Mouse (Mus musculus) neural tube, embryonic 14.5 days (tissue): ENCODE results near the gene Atp4a. TPM values are rescaled to one million over a fixed set of nuclear protein-coding genes. Genes with fewer than 3 reads are reported as not detected.

ENCODE experiments used
- ATAC-seq: fragments of 200-750 bp; cut with Nextera tagmentation; 2 replicates; pipeline ENCODE4 v1.8.0; 2017; ENCODE audit warnings: low read depth, mild to moderate bottlenecking, moderate TSS enrichment, moderate library complexity
- H3K27ac ChIP-seq: fragments of 300-500 bp; sonication (generic); 2 replicates; pipeline ENCODE4 v1.5.1; 2014; ENCODE audit warnings: low read depth, mild to moderate bottlenecking, control low read depth, low read length, moderate library complexity, mixed read lengths
- H3K27me3 ChIP-seq: fragments of 300-500 bp; sonication (generic); 2 replicates; pipeline ENCODE4 v1.6.1; 2014; ENCODE audit warnings: low read length; ENCODE audit not compliant: control insufficient read depth, insufficient read depth
- H3K36me3 ChIP-seq: fragments of 300-500 bp; sonication (generic); 2 replicates; pipeline ENCODE4 v1.6.1; 2014; ENCODE audit warnings: low read length, mixed read lengths; ENCODE audit not compliant: control insufficient read depth, insufficient read depth
- H3K4me1 ChIP-seq: fragments of 300-500 bp; sonication (generic); 2 replicates; pipeline ENCODE4 v1.6.1; 2014; ENCODE audit warnings: low read length; ENCODE audit not compliant: control insufficient read depth, insufficient read depth
- H3K4me2 ChIP-seq: fragments of 300-500 bp; sonication (generic); 2 replicates; pipeline ENCODE4 v1.6.1; 2014; ENCODE audit warnings: mild to moderate bottlenecking, low read depth, low read length, control low read depth
- H3K4me3 ChIP-seq: fragments of 300-500 bp; sonication (generic); 2 replicates; pipeline ENCODE4 v1.5.1; 2014; ENCODE audit warnings: low read depth, low read length, control low read depth, mixed read lengths
- H3K9ac ChIP-seq: fragments of 300-500 bp; sonication (generic); replicated peaks from 2 replicates; pipeline ENCODE4 v1.6.1; 2014; ENCODE audit warnings: low read depth, mild to moderate bottlenecking, control low read depth, low read length, mixed read lengths
- H3K9me3 ChIP-seq: fragments of 300-500 bp; sonication (generic); 2 replicates; pipeline ENCODE4 v1.6.1; 2016; ENCODE audit warnings: low read length; ENCODE audit not compliant: control insufficient read depth
- WGBS: fragments of 180-500 bp; shearing (Covaris S2); extraction: QIAGEN DNeasy Blood & Tissue Kit; methylation state at CpG from one replicate; pipeline ENCODE4 v1.1.7; 2014; 5-methylcytosine and 5-hydroxymethylcytosine counted together
- polyA plus RNA-seq: library from polyadenylated mRNA; unstranded; fragments of >200 nt; fragmentation: Nextera tagmentation; extraction: Ambion mirVana; gene quantifications from 2 replicates; pipeline ENCODE4 v1.2.1, GENCODE M21; 2014

Gene Atp4a
- polyA plus RNA-seq, 1 experiment from 2014 or later: 2.9 TPM

DNA sequence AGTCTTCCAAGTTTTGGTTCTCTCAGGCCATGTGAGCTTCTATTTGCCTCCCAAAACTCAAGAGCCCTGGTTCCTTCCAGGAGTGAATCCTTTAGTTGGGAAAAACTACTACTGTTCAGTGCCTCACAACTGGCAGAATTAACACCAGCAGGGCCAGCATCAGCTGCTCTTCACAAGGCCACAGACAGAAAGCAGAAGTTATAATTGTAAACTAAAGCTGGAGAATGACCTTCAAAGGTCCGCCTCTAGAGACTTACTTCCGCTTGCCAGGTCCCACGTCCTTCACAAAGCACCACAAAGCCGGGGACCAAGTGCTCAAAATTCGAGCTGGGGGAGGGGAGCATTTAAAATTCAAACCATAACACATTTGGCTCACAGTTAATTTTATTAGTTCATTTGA is 13.9 kb upstream of the Atp4a start:
- no peaks in the 10 kb centered on the region for H3K27me3 ChIP-seq
- ATAC-seq: no peak
- WGBS: 63% methylated on average over 5 of the region's 5 CpGs

DNA sequence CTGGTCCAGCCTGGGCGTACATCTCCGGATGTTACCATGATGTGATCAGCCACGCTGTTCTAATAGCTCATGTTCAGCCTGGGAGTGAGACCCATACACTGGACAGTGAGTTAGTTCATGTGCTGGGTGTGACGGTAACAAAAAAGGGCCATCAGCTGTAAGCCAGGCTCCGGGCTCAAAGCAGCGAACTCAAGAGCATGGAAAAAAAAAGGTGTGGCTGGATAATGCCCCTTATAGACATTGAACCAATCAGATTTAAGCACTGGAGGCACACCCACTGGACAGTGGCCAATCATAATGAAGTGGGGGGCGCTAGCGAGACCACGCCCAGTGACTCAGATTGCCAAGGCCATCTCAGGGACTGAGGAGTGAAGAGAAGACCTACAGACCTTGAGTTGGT is 13.4 kb upstream of the Atp4a start, which contains the start of gene 2200002J24Rik:
Gene 2200002J24Rik (plus strand): TSS at position 338 of the 400 bp plus-strand sequence.
- Histone ChIP-seq H3K4me3 (no peak within 1 kb of the TSS), H3K27ac (no peak within 1 kb of the TSS), H3K9ac (no peak within 1 kb of the TSS), H3K9me3 (no peaks in the 10 kb centered on the region), H3K27me3 (no peaks in the 10 kb centered on the region), H3K4me2 (no peak within 1 kb of the TSS), H3K36me3 (no peaks in the 10 kb centered on the region), H3K4me1 (no peaks in the 10 kb centered on the region)
- 34% methylated on average over 9 of the region's 9 CpGs for WGBS
- no peak for ATAC-seq

More for the DNA sequence above, 13.9 kb upstream of the Atp4a start:
- H3K36me3 ChIP-seq: no peaks in the 10 kb centered on the region
- no peak overlapping the region for H3K4me2 ChIP-seq
- no peak overlapping the region for H3K4me3 ChIP-seq
- H3K27ac ChIP-seq: no peak overlapping the region
- H3K9ac ChIP-seq: no peak overlapping the region
- no peaks in the 10 kb centered on the region for H3K4me1 ChIP-seq
- no peaks in the 10 kb centered on the region for H3K9me3 ChIP-seq

DNA sequence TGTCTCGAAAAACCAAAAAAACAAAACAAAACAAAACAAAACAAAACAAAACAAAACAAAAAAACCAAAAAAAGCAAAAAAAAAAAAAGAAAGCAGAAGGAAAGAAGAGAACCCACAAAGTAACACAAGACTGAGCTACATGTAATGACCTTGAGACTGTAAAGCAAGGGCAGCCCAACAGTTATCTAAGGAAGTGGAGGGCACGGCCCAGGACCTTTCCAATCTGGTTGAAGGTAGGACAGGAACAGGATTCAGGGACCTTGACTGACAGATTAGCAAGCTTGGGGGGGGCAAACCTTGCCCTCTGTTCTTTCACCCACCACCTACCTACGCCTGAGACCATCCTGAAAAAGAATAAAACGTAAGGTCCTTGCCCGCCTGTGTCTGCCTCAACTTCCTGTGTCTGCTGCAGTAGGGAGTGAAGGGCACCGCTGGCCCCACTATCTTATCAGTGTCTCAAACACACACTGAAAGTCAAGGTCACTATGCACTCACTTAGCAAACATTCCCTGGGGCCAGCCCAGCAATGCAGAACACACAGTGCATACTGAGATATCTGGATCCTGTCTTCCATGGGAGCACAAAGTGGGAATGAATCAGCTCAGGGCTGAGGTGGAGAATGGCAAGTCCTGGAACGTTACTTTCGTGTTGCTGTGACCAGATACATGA is 5.7 kb upstream of the Atp4a start:
- H3K4me3 ChIP-seq: no peak overlapping the region
- no peak for ATAC-seq
- H3K36me3 ChIP-seq: no peaks in the 10 kb centered on the region
- H3K4me1 ChIP-seq: no peaks in the 10 kb centered on the region
- no peak overlapping the region for H3K27ac ChIP-seq
- H3K9ac ChIP-seq: no peak overlapping the region
- WGBS: 85% methylated on average over 8 of the region's 8 CpGs
- no peak overlapping the region for H3K4me2 ChIP-seq
- H3K27me3 ChIP-seq: no peaks in the 10 kb centered on the region
- no peaks in the 10 kb centered on the region for H3K9me3 ChIP-seq

DNA sequence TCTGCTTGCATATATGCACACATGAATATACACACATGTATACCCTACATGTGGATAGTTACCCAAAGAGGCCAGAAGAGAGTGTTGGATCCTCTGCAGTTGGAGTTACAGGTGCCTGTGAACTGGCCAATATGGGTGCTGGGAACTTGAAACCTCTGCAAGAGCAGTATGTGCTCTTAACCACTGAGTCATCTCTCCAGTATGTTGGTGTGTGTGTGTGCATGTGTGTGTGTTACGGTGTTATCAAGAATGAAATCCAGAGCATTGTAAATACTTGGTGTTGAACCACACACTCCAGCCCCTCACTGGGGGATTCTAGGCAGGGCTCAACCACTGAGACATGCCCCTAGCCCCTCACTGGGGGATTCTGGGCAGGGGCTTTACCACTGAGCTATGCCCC is 4.6 kb upstream of the Atp4a start:
- Histone ChIP-seq H3K36me3 (no peaks in the 10 kb centered on the region), H3K9ac (no peak overlapping the region), H3K27me3 (no peaks in the 10 kb centered on the region), H3K4me2 (no peak overlapping the region), H3K9me3 (no peaks in the 10 kb centered on the region), H3K4me1 (no peaks in the 10 kb centered on the region), H3K4me3 (no peak overlapping the region), H3K27ac (no peak overlapping the region)
- 89% methylated on average over 1 of the region's 1 CpGs for WGBS
- no peak for ATAC-seq

DNA sequence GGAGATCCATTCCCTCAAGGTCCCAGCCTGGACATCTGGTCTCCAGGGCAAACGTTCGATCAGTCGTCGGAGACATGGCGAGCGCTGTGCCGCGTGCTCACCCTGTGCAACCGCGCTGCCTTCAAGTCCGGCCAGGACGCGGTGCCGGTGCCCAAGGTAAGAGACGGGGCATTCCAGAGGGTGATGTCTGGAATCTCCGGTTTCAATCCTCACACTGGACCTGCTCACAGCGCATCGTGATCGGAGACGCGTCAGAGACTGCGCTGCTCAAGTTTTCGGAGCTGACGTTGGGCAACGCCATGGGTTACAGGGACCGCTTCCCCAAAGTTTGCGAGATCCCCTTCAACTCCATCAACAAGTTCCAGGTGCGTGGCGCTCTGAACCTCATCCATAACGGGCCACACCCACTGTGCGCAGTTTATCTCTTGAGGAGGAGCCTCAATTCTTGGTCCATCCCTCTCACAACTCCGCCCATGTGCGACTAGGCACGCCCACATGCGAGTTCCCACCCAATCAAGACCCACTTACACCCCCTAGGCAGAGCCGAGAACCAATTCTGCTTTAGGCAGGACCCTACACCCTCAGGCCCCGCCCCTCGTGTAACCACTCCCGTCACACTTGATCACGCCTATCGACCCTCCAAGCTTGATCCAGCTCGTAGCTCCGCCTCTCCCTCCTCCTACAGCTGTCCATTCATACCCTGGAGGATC is 5.2 kb downstream of the Atp4a start:
- WGBS: 1% methylated on average over 43 of the region's 43 CpGs

DNA sequence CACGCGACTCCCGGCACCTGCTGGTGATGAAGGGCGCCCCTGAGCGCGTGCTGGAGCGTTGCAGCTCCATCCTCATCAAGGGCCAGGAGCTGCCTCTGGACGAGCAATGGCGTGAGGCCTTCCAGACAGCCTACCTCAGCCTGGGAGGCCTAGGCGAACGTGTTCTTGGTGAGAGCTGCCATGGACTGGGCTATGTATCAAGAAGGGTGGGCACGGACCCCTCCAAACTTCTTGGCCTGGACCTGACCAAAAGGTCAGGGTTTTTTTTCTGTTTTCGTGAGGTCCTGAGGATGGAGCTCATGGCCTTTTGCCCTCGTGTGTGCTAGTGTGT is 5.7 kb downstream of the Atp4a start:
- Histone ChIP-seq H3K4me1 (0 out of 2 replicates have a peak, but pooled peaks cover 4% of the 10 kb centered on the region), H3K9me3 (no peaks in the 10 kb centered on the region), H3K9ac (no peak overlapping the region), H3K4me2 (peak overlapping the region; percentile 46), H3K27me3 (peaks cover 5% of the 10 kb centered on the region; the same call in 1 of the 2 replicates), H3K4me3 (peak overlapping the region; percentile 25), H3K27ac (no peak overlapping the region), H3K36me3 (no peaks in the 10 kb centered on the region)
- WGBS: 10% methylated on average over 14 of the region's 14 CpGs
- peak; percentile 47 for ATAC-seq

More for the DNA sequence above, 5.2 kb downstream of the Atp4a start:
- H3K4me3 ChIP-seq: peak overlapping the region; percentile 25
- 0 out of 2 replicates have a peak, but pooled peaks cover 4% of the 10 kb centered on the region for H3K4me1 ChIP-seq
- H3K9me3 ChIP-seq: no peaks in the 10 kb centered on the region
- peaks cover 5% of the 10 kb centered on the region; the same call in 1 of the 2 replicates for H3K27me3 ChIP-seq
- H3K27ac ChIP-seq: no peak overlapping the region
- H3K9ac ChIP-seq: no peak overlapping the region
- H3K36me3 ChIP-seq: no peaks in the 10 kb centered on the region
- ATAC-seq: peak; percentile 92
- peak overlapping the region; percentile 46 for H3K4me2 ChIP-seq

DNA sequence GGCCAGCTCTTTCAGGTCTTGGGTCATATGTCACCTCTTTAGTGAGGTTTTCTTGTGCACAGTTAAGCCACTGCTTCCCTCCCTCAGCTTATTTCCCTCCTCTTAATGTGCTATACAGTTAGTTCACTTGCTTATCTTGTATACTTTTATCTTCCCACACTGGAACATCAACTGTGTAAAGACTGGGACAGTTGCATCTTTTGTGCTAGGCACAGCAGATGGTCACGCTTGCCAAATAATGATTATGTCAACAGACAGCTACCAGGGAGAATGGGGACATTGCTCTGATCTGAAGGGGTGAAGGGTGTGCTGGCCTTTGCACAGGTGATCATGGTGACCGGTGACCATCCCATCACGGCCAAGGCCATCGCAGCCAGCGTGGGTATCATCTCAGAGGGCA is 7.7 kb downstream of the Atp4a start:
- Histone ChIP-seq H3K36me3 (no peaks in the 10 kb centered on the region), H3K27ac (no peak overlapping the region), H3K9me3 (no peaks in the 10 kb centered on the region), H3K9ac (no peak overlapping the region), H3K4me2 (no peak overlapping the region), H3K27me3 (peaks cover 5% of the 10 kb centered on the region; the same call in 1 of the 2 replicates), H3K4me1 (0 out of 2 replicates have a peak, but pooled peaks cover 4% of the 10 kb centered on the region), H3K4me3 (no peak overlapping the region)
- WGBS: 92% methylated on average over 5 of the region's 5 CpGs
- ATAC-seq: no peak

DNA sequence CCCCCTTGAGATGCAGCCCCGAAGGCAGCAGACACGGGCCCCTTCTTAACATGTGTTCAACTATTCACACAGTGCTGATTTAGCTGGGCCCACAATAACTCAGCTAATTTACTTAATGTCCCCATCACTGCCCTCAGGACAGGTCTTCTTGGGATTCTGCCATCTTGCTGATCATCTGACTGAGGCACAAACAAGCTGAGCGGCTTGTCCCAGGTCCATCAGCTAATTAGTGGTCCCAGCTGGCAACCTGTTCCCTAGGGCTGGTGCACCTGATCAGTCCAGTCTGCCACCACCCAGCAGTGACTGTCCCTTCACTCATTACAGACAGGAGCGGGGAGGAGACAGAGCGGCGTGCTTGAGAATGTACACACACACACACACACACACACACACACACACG is 9.3 kb downstream of the Atp4a start:
- H3K4me2 ChIP-seq: no peak overlapping the region
- H3K4me1 ChIP-seq: 0 out of 2 replicates have a peak, but pooled peaks cover 4% of the 10 kb centered on the region
- no peak overlapping the region for H3K27ac ChIP-seq
- ATAC-seq: no peak
- WGBS: 48% methylated on average over 7 of the region's 7 CpGs
- H3K36me3 ChIP-seq: no peaks in the 10 kb centered on the region
- H3K9me3 ChIP-seq: no peaks in the 10 kb centered on the region
- H3K4me3 ChIP-seq: no peak overlapping the region
- H3K27me3 ChIP-seq: peaks cover 5% of the 10 kb centered on the region; the same call in 1 of the 2 replicates
- no peak overlapping the region for H3K9ac ChIP-seq

DNA sequence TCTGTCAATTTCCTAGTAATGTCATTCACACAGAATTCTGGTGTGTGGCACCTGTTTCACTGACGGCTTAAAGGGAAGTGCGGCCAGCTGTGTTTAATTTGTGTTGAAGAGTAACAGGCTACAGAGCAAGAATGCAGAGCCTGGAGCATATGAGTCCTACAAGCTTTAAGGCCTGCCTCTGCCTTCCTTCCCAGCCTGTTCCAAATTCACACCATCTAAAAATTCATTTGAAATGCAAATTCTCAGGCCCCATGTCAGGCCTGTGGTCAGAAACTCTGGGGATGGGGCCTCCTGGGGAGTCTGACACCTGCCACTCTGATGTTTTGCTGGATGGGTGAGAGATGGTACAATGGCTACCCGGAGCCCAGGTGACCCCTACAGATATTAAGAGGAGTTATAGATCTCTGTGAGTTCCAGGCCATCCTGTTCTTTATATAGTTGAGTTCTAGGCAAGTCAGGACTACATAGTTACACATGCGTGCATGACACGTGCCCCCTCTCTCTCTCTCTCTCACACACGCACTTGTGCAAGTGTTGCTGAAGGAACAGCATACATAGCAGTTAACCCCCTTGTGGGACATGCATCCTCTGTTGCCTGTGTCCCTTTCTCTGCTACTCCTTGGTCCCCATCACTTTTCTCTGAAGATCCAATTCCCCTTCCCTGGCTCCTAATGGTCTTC is 11.4 kb downstream of the Atp4a start:
- Histone ChIP-seq H3K9me3 (no peaks in the 10 kb centered on the region), H3K9ac (no peak overlapping the region), H3K27ac (no peak overlapping the region), H3K4me3 (no peak overlapping the region), H3K4me2 (no peak overlapping the region), H3K27me3 (no peaks in the 10 kb centered on the region), H3K4me1 (peaks cover 6% of the 10 kb centered on the region), H3K36me3 (0 out of 2 replicates have a peak, but pooled peaks cover 4% of the 10 kb centered on the region)
- ATAC-seq: no peak
- whole genome bisulfite sequencing: 73% methylated on average over 6 of the region's 6 CpGs
